Mouse (Mus musculus): Measurements from ENCODE around the gene Rictor. TPM values are rescaled to one million over a fixed set of nuclear protein-coding genes. Genes with fewer than 3 reads are reported as not detected.

Rictor gene
- polyA plus RNA-seq (2012; rRNA removed), result 15.6 and 16.3 TPM in 2 replicates

DNA sequence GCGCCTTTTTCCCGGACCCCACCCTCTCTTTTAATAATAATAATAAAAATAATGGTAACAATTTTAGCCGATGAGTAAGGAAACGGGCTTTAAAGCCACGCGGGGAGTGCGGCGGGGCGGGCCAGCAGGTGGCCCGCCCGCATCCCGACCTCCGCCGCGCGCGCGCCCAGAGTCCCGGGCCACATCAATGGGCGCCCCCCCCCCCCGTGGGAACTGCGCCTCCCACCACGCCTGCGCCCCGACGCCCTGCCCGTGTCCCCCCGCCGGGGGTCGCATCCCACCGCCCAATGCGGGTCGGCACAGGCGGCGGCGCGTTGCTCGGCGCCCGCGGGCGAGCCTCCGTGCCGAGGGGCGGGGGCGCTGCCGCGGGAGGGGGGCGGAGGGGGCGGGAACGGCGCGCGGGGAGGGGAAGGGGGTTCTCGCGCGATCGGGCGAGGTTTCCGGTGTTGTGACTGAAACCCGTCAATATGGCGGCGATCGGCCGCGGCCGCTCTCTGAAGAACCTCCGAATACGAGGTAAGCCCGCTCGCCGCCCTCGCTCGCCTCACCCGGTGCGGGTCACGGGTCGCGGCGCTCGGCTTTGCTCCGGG, at the start of gene Rictor:
Gene Rictor, plus strand, starts transcription at position 444 of the 590 bp plus-strand sequence.

Other genes with a start within 250 kb of the Rictor start
- gene Fyb, start 185.5 kb upstream of the Rictor start, polyA plus RNA-seq (2012; rRNA removed), result 2.3 and 2.9 TPM in 2 replicates
- gene Osmr, start 166.6 kb downstream of the Rictor start, polyA plus RNA-seq (2012; rRNA removed), result 1.6 and 2.1 TPM in 2 replicates

Measured in central nervous system, embryonic 14 days (tissue).